Mouse (Mus musculus) hindbrain, postnatal 0 days (tissue): ENCODE measurements around the gene Ptcd1. TPM values are rescaled to one million over a fixed set of nuclear protein-coding genes. Genes with fewer than 3 reads are reported as not detected.

ENCODE experiments used
- ATAC-seq: fragments of 200-750 bp; cut with Nextera tagmentation; 2 replicates; pipeline ENCODE4 v1.8.0; 2017; ENCODE audit warnings: mild to moderate bottlenecking, moderate TSS enrichment, moderate library complexity
- DNase-seq: peaks from one replicate; pipeline ENCODE4 v3.0.0-alpha.2; 2015; ENCODE audit warnings: low spot score
- H3K27ac ChIP-seq: fragments of 300-500 bp; sonication (generic); 2 replicates; pipeline ENCODE4 v1.5.1; 2014; ENCODE audit warnings: mild to moderate bottlenecking
- H3K27me3 ChIP-seq: fragments of 300-500 bp; sonication (generic); 2 replicates; pipeline ENCODE4 v1.6.1; 2014; ENCODE audit warnings: low read length, mixed read lengths; ENCODE audit not compliant: insufficient read depth
- H3K36me3 ChIP-seq: fragments of 300-500 bp; sonication (generic); 2 replicates; pipeline ENCODE4 v1.6.1; 2014; ENCODE audit warnings: low read length, mixed read lengths; ENCODE audit not compliant: insufficient read depth
- H3K4me1 ChIP-seq: fragments of 300-500 bp; sonication (generic); 2 replicates; pipeline ENCODE4 v1.6.1; 2014; ENCODE audit warnings: antibody characterized with exemption, low read length, mixed read lengths; ENCODE audit not compliant: insufficient read depth
- H3K4me2 ChIP-seq: fragments of 300-500 bp; sonication (generic); 2 replicates; pipeline ENCODE4 v1.6.1; 2014; ENCODE audit warnings: low read depth, mild to moderate bottlenecking, low read length, moderate library complexity, mixed read lengths
- H3K4me3 ChIP-seq: fragments of 300-500 bp; sonication (generic); 2 replicates; pipeline ENCODE4 v1.5.1; 2014; ENCODE audit warnings: low read length
- H3K9ac ChIP-seq: fragments of 300-500 bp; sonication (generic); replicated peaks from 2 replicates; pipeline ENCODE4 v1.6.1; 2014; ENCODE audit warnings: mild to moderate bottlenecking, low read length, moderate library complexity, mixed read lengths
- H3K9me3 ChIP-seq: fragments of 300-500 bp; sonication (generic); 2 replicates; pipeline ENCODE4 v1.6.1; 2016; ENCODE audit warnings: low read length, mixed read lengths
- CTCF ChIP-seq: IDR thresholded peaks from 2 replicates; pipeline ENCODE4 v1.5.1; 2016; ENCODE audit warnings: antibody characterized with exemption, control low read depth, low read depth
- WGBS: fragments of 180-500 bp; shearing (Covaris S2); extraction: QIAGEN DNeasy Blood & Tissue Kit; methylation state at CpG from one replicate; pipeline ENCODE4 v1.1.7; 2014; 5-methylcytosine and 5-hydroxymethylcytosine counted together
- polyA plus RNA-seq: library from polyadenylated mRNA; unstranded; fragments of >200 nt; fragmentation: Nextera tagmentation; extraction: Ambion mirVana; gene quantifications from 2 replicates; pipeline ENCODE4 v1.2.1, GENCODE M21; 2015
- total RNA-seq: library from RNA; depleted of rRNA; stranded (reverse); fragments of >200 nt; gene quantifications from 2 replicates; pipeline ENCODE4 v1.2.3, GENCODE M21; 2014

Ptcd1 gene
- total and polyA plus RNA-seq, 2 experiments from 2014 or later = 17.5 to 28.6 TPM

DNA sequence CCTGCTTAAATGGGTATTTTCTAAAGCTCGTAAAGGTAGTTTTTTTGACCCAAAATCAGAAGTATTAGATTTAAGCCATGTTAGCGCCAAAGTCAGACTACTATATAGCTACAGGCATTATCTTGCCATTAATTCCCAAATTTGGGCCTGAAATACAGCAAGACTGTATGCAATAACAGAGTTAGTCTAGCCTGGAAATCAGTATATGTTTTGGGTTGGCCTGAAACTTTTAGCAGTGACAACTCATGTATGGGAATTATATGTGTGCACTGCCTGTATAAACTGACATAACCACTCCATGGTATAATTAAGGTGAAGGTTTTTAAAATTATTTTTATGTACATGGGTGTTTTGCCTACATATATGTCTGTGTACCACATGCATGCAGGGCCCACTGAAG lies 25.1 kb upstream of the Ptcd1 start, which contains the start of gene Atp5j2:
Gene Atp5j2, minus strand, starts transcription at position 101 of the 400 bp plus-strand sequence.
- 88% methylated on average over 2 of the region's 2 CpGs for WGBS
- ATAC-seq (no peak), DNase-seq (no peak)
- Histone ChIP-seq H3K27me3 (no peaks in the 10 kb centered on the region), H3K4me1 (peaks cover 16% of the 10 kb centered on the region), H3K4me3 (peak within 1 kb of the TSS; percentile 83), H3K9me3 (no peaks in the 10 kb centered on the region), H3K4me2 (peak within 1 kb of the TSS; percentile 90), H3K36me3 (peaks cover 30% of the 10 kb centered on the region), H3K9ac (peak within 1 kb of the TSS; percentile 91), H3K27ac (peak within 1 kb of the TSS; percentile 95)
- no peak for TF ChIP-seq CTCF

- Histone ChIP-seq H3K4me1 (peaks cover 16% of the 10 kb centered on the region), H3K4me3 (peak overlapping the region; percentile 83), H3K4me2 (peak overlapping the region; percentile 90), H3K27me3 (no peaks in the 10 kb centered on the region), H3K36me3 (peaks cover 30% of the 10 kb centered on the region), H3K9me3 (no peaks in the 10 kb centered on the region), H3K27ac (peak overlapping the region; percentile 95), H3K9ac (peak overlapping the region; percentile 91)
- peak; percentile 94 for ATAC-seq
- WGBS = 1% methylated on average over 41 of the region's 41 CpGs
- no peak for TF ChIP-seq CTCF
- peak; percentile 95 for DNase-seq
Measured at GRCm38 (mm10) chr5:145190875-145191798, 24.2 kb upstream of the Ptcd1 start.

DNA sequence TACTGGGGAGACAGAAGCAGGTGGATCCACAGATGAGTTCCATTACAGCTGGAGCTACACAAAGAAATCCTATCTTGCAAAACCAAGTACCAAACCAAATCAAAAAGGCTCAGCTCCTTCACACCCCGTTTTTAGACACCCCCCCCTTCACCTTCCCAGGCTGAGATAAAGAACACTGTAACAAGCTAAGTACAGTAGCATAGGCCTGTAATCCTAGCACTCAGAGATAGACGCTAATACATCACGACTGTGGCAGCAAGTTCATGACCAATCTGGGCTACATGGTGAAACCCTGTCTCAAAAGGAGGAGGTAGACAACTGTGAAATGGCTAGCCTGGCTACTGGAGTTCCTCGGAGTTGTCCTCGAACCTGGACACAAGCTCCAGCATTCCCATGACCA lies 23.5 kb upstream of the Ptcd1 start:
- ATAC-seq = 0 out of 2 replicates have a peak, but pooled peaks have one; percentile 3
- 53% methylated on average over 5 of the region's 5 CpGs for WGBS
- Histone ChIP-seq H3K4me3 (peak overlapping the region; percentile 83), H3K27ac (peak overlapping the region; percentile 95; the same call in 1 of the 2 replicates), H3K9ac (peak overlapping the region; percentile 91), H3K4me1 (peaks cover 16% of the 10 kb centered on the region), H3K36me3 (peaks cover 30% of the 10 kb centered on the region), H3K9me3 (no peaks in the 10 kb centered on the region), H3K27me3 (no peaks in the 10 kb centered on the region), H3K4me2 (peak overlapping the region; percentile 90)
- no peak for DNase-seq
- TF ChIP-seq CTCF = no peak

GRCm38 (mm10) chr5:145189416-145189815 lies 22.5 kb upstream of the Ptcd1 start:
- TF ChIP-seq CTCF = no peak
- no peak for ATAC-seq
- no peaks in the 10 kb centered on the region for H3K27me3 ChIP-seq
- no peak for DNase-seq
- H3K36me3 ChIP-seq = peaks cover 27% of the 10 kb centered on the region
- H3K4me3 ChIP-seq = no peak overlapping the region
- no peaks in the 10 kb centered on the region for H3K9me3 ChIP-seq
- H3K9ac ChIP-seq = no peak overlapping the region
- peaks cover 16% of the 10 kb centered on the region for H3K4me1 ChIP-seq
- H3K27ac ChIP-seq = no peak overlapping the region
- H3K4me2 ChIP-seq = 0 out of 2 replicates have a peak overlapping the region, but pooled peaks have one; percentile 90
- WGBS = 96% methylated on average over 6 of the region's 6 CpGs

GRCm38 (mm10) chr5:145185244-145185643 lies 18.3 kb upstream of the Ptcd1 start:
- H3K9me3 ChIP-seq = no peaks in the 10 kb centered on the region
- H3K27ac ChIP-seq = no peak overlapping the region
- H3K4me1 ChIP-seq = peaks cover 6% of the 10 kb centered on the region
- WGBS = 93% methylated on average over 2 of the region's 2 CpGs
- DNase-seq (no peak), ATAC-seq (no peak)
- H3K27me3 ChIP-seq = no peaks in the 10 kb centered on the region
- no peak overlapping the region for H3K9ac ChIP-seq
- no peak overlapping the region for H3K4me3 ChIP-seq
- peaks cover 56% of the 10 kb centered on the region for H3K36me3 ChIP-seq
- no peak overlapping the region for H3K4me2 ChIP-seq
- no peak for TF ChIP-seq CTCF

DNA sequence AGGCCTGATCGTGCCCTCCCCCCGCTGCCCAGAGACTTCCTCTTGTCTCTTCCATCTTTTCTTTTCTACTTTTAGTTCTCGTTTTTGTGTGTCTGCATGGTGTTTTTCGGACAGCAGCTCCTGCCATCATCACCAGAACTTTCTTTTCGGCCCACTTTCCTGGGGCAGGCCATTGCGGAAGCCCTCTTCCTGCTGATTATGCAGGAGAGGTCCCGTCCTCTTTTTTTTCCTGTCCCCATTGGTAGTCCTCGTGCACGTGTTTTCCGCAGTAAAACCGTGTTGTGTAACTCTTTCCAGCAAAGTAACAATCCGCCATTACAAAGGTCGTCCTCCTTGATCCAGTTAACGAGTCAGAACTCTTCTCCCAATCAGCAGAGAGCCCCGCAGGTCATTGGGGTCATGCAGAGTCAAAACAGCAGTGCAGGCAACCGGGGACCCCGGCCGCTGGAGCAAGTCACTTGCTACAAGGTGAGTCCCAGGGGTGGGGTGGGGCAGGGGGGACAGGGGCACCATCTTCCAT lies 11.6 kb upstream of the Ptcd1 start:
- ATAC-seq = no peak

More for the DNA sequence above, 11.6 kb upstream of the Ptcd1 start:
- no peak for TF ChIP-seq CTCF
- Histone ChIP-seq H3K9me3 (no peaks in the 10 kb centered on the region), H3K27me3 (no peaks in the 10 kb centered on the region), H3K4me1 (no peaks in the 10 kb centered on the region), H3K4me3 (no peak overlapping the region), H3K9ac (no peak overlapping the region), H3K4me2 (no peak overlapping the region), H3K36me3 (peaks cover 73% of the 10 kb centered on the region), H3K27ac (no peak overlapping the region)
- DNase-seq = no peak
- 87% methylated on average over 18 of the region's 18 CpGs for WGBS
